Mouse (Mus musculus): ENCODE measurements around the gene Luc7l2. TPM values are rescaled to one million over a fixed set of nuclear protein-coding genes. Genes with fewer than 3 reads are reported as not detected.

Luc7l2 gene
- total and polyA plus RNA-seq, 2 experiments from 2014 or later = 23.4 to 41.0 TPM

DNA sequence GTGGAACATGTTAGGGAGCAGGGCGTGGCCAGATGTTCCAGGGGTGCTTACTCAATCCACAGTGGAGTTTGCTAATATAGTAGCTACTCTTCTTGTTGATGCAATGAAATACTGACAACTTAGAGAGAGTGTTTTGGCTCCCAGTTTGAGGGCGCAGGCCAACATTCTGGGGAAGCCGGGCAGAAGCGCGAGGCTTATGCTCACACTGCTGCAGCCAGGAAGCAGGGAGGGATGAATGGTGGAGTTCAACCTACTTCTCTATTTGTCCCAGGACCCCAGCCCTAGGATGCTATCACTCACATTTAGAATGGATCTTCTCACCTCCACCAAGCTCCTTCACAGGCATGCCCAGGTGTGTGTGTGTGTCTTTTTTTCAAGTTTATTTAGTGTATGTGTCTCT lies 75.0 kb downstream of the Luc7l2 start:
- no peak overlapping the region for H3K9ac ChIP-seq (replicated peaks; ENCODE audit: low read depth, low read length)
- H3K4me2 ChIP-seq (ENCODE audit: low read depth, low read length) = no peak overlapping the region
- 0 out of 2 replicates have a peak, but pooled peaks cover 8% of the 10 kb centered on the region for H3K36me3 ChIP-seq (replicated peaks; ENCODE audit: control insufficient read depth, insufficient read depth, low read length)
- H3K27me3 ChIP-seq (ENCODE audit: control insufficient read depth, insufficient read depth, low read length) = no peaks in the 10 kb centered on the region
- H3K4me3 ChIP-seq (ENCODE audit: low read depth, low read length) = no peak overlapping the region
- 94% methylated on average over 5 of the region's 5 CpGs for WGBS
- H3K9me3 ChIP-seq (replicated peaks; ENCODE audit: control insufficient read depth, low read length) = no peaks in the 10 kb centered on the region
- H3K27ac ChIP-seq (ENCODE audit: low read depth) = no peak overlapping the region
- DNase-seq (ENCODE audit: low spot score) (no peak), ATAC-seq (ENCODE audit: insufficient read depth, low read depth) (no peak)
- TF ChIP-seq EP300 (IDR thresholded peaks at IDR 0.05; ENCODE audit: low read depth) (no peak), CTCF (IDR thresholded peaks at IDR 0.05; ENCODE audit: low read depth) (no peak)
- peaks cover 23% of the 10 kb centered on the region for H3K4me1 ChIP-seq (ENCODE audit: control insufficient read depth, insufficient read depth)

DNA sequence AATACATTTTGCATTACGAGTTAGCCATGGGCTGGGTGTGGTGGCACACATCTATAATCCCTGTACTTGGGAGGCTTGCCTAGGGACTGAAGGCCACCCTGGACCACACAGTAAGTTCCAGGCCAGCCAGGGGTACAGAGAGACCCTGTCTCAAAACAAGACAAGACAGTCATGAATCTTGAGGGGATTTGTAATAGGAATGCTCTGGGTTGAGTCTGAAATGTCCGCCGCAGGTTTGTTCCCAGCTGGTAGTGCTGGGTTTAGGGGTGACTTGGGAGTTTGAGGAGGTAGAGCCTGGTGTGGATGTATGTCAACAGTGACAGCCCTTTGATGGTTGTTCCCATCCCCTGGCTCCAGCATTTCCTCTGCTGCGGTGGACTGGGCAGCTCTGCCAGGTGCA lies 75.9 kb downstream of the Luc7l2 start:
- TF ChIP-seq CTCF (IDR thresholded peaks at IDR 0.05; ENCODE audit: low read depth) = no peak
- TF ChIP-seq EP300 (IDR thresholded peaks at IDR 0.05; ENCODE audit: low read depth) = no peak
- peaks cover 23% of the 10 kb centered on the region for H3K4me1 ChIP-seq (ENCODE audit: control insufficient read depth, insufficient read depth)
- H3K9me3 ChIP-seq (replicated peaks; ENCODE audit: control insufficient read depth, low read length) = no peaks in the 10 kb centered on the region
- 0 out of 2 replicates have a peak, but pooled peaks cover 8% of the 10 kb centered on the region for H3K36me3 ChIP-seq (replicated peaks; ENCODE audit: control insufficient read depth, insufficient read depth, low read length)
- no peak overlapping the region for H3K4me2 ChIP-seq (ENCODE audit: low read depth, low read length)
- DNase-seq (ENCODE audit: low spot score) (no peak), ATAC-seq (ENCODE audit: insufficient read depth, low read depth) (no peak)
- H3K27me3 ChIP-seq (ENCODE audit: control insufficient read depth, insufficient read depth, low read length) = no peaks in the 10 kb centered on the region
- no peak overlapping the region for H3K9ac ChIP-seq (replicated peaks; ENCODE audit: low read depth, low read length)
- H3K27ac ChIP-seq (ENCODE audit: low read depth) = no peak overlapping the region
- 85% methylated on average over 4 of the region's 4 CpGs for WGBS
- H3K4me3 ChIP-seq (ENCODE audit: low read depth, low read length) = no peak overlapping the region

DNA sequence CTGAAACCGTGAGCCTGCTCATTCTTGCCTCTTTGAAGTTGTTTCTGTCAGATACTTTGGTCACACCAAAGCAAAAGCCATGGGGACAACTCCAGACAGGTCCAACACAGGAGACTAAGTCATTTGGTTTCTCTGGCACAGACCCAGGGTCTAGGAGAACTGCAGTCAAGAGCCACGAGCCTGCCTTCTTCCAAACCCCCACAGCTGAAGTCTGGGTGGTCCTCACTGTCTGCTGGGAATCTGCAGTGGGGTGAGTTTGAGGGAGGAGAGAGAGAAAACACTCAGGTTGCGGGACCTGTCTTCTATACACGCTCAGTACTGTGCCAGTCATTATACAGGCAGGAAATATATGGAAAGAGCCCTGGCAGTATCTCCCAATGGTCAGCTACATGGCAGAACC lies 76.4 kb downstream of the Luc7l2 start:
- H3K4me2 ChIP-seq (ENCODE audit: low read depth, low read length) = no peak overlapping the region
- no peak overlapping the region for H3K4me3 ChIP-seq (ENCODE audit: low read depth, low read length)
- no peak overlapping the region for H3K9ac ChIP-seq (replicated peaks; ENCODE audit: low read depth, low read length)
- ATAC-seq (ENCODE audit: insufficient read depth, low read depth) (no peak), DNase-seq (ENCODE audit: low spot score) (no peak)
- TF ChIP-seq EP300 (IDR thresholded peaks at IDR 0.05; ENCODE audit: low read depth) (no peak), CTCF (IDR thresholded peaks at IDR 0.05; ENCODE audit: low read depth) (no peak)
- H3K27ac ChIP-seq (ENCODE audit: low read depth) = no peak overlapping the region
- H3K36me3 ChIP-seq (replicated peaks; ENCODE audit: control insufficient read depth, insufficient read depth, low read length) = 0 out of 2 replicates have a peak, but pooled peaks cover 8% of the 10 kb centered on the region
- 77% methylated on average over 4 of the region's 4 CpGs for WGBS
- no peaks in the 10 kb centered on the region for H3K9me3 ChIP-seq (replicated peaks; ENCODE audit: control insufficient read depth, low read length)
- H3K4me1 ChIP-seq (ENCODE audit: control insufficient read depth, insufficient read depth) = peaks cover 23% of the 10 kb centered on the region
- H3K27me3 ChIP-seq (ENCODE audit: control insufficient read depth, insufficient read depth, low read length) = no peaks in the 10 kb centered on the region

DNA sequence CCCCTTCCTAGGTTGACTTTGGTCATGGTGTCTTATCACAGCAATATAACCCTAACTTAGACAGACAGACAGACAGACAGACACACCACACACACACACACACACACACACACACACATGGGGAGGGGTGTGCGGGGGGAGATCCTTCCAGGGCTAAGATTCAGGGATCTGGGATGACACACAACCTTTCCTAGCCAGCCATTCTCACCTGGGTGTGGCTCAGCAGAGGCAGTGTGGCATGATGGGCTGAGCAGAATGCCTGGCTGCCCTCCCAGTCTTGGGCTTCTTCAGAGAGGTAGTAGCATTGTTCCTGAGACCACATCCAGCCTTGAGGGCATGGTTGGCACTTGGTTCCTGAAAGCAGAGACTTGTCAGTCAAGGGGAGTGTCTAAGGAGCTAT lies 78.4 kb downstream of the Luc7l2 start:
- no peak overlapping the region for H3K27ac ChIP-seq (ENCODE audit: low read depth)
- no peak for ATAC-seq (ENCODE audit: insufficient read depth, low read depth)
- H3K4me1 ChIP-seq (ENCODE audit: control insufficient read depth, insufficient read depth) = peaks cover 5% of the 10 kb centered on the region; the same call in 1 of the 2 replicates
- 88% methylated on average over 1 of the region's 1 CpGs for WGBS
- TF ChIP-seq CTCF (IDR thresholded peaks at IDR 0.05; ENCODE audit: low read depth) (no peak), EP300 (IDR thresholded peaks at IDR 0.05; ENCODE audit: low read depth) (no peak)
- H3K9me3 ChIP-seq (replicated peaks; ENCODE audit: control insufficient read depth, low read length) = no peaks in the 10 kb centered on the region
- H3K4me2 ChIP-seq (ENCODE audit: low read depth, low read length) = no peak overlapping the region
- peaks cover 5% of the 10 kb centered on the region for H3K27me3 ChIP-seq (ENCODE audit: control insufficient read depth, insufficient read depth, low read length)
- H3K9ac ChIP-seq (replicated peaks; ENCODE audit: low read depth, low read length) = no peak overlapping the region
- no peak overlapping the region for H3K4me3 ChIP-seq (ENCODE audit: low read depth, low read length)
- H3K36me3 ChIP-seq (replicated peaks; ENCODE audit: control insufficient read depth, insufficient read depth, low read length) = 0 out of 2 replicates have a peak, but pooled peaks cover 8% of the 10 kb centered on the region
- no peak for DNase-seq (ENCODE audit: low spot score)

DNA sequence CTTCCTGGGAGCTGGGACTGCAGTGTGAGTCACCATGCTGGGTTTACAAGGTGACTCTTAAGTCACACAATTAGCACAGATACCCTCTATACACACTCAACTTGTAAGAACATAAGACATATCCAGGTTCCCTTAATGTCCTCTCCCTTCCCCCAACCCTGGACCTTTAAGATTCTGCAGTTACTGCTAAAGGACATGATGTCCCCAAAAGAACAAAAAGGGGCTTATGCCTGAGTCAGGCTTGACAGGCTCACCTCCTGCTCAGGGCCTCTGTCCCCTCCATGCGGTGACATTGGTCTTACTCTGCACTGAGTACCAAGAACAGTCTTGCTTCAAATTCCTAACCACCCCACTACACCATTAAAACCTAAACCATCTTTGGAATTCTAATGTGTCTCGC lies 81.7 kb downstream of the Luc7l2 start:
- Histone ChIP-seq H3K9ac (replicated peaks; ENCODE audit: low read depth, low read length) (no peak overlapping the region), H3K9me3 (replicated peaks; ENCODE audit: control insufficient read depth, low read length) (no peaks in the 10 kb centered on the region), H3K4me1 (ENCODE audit: control insufficient read depth, insufficient read depth) (0 out of 2 replicates have a peak, but pooled peaks cover 8% of the 10 kb centered on the region), H3K27me3 (ENCODE audit: control insufficient read depth, insufficient read depth, low read length) (peaks cover 35% of the 10 kb centered on the region), H3K4me2 (ENCODE audit: low read depth, low read length) (no peak overlapping the region), H3K27ac (ENCODE audit: low read depth) (no peak overlapping the region), H3K36me3 (replicated peaks; ENCODE audit: control insufficient read depth, insufficient read depth, low read length) (0 out of 2 replicates have a peak, but pooled peaks cover 3% of the 10 kb centered on the region), H3K4me3 (ENCODE audit: low read depth, low read length) (no peak overlapping the region)
- WGBS = 92% methylated on average over 2 of the region's 2 CpGs
- TF ChIP-seq CTCF (IDR thresholded peaks at IDR 0.05; ENCODE audit: low read depth) (no peak), EP300 (IDR thresholded peaks at IDR 0.05; ENCODE audit: low read depth) (no peak)
- DNase-seq (ENCODE audit: low spot score) (no peak), ATAC-seq (ENCODE audit: insufficient read depth, low read depth) (no peak)

DNA sequence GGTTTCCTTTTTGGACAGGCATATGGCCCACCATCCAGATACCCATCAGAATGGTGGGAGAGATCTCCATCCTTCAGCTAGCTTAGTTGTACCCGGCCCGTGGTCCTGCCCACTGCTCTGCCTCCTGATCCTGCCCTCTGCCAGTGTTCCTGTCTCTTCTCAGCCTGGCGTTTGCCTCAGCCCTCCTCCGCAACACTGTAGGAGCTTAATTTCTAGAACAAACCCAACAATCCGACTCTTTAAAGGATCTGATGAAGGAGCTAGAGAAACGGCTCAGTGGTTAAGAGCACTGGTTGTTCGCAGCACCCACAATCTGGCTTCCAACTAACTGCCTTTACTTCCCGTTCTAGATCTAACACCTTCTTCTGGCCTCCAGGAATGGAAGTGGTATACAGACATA lies 83.3 kb downstream of the Luc7l2 start:
- no peak for ATAC-seq (ENCODE audit: insufficient read depth, low read depth)
- Histone ChIP-seq H3K27me3 (ENCODE audit: control insufficient read depth, insufficient read depth, low read length) (peaks cover 49% of the 10 kb centered on the region), H3K9me3 (replicated peaks; ENCODE audit: control insufficient read depth, low read length) (no peaks in the 10 kb centered on the region), H3K4me1 (ENCODE audit: control insufficient read depth, insufficient read depth) (0 out of 2 replicates have a peak, but pooled peaks cover 8% of the 10 kb centered on the region), H3K4me2 (ENCODE audit: low read depth, low read length) (no peak overlapping the region), H3K36me3 (replicated peaks; ENCODE audit: control insufficient read depth, insufficient read depth, low read length) (no peaks in the 10 kb centered on the region), H3K9ac (replicated peaks; ENCODE audit: low read depth, low read length) (no peak overlapping the region), H3K4me3 (ENCODE audit: low read depth, low read length) (no peak overlapping the region), H3K27ac (ENCODE audit: low read depth) (no peak overlapping the region)
- TF ChIP-seq EP300 (IDR thresholded peaks at IDR 0.05; ENCODE audit: low read depth) = no peak
- no peak for TF ChIP-seq CTCF (IDR thresholded peaks at IDR 0.05; ENCODE audit: low read depth)
- 91% methylated on average over 8 of the region's 8 CpGs for WGBS
- no peak for DNase-seq (ENCODE audit: low spot score)

Measured in heart, postnatal 0 days (tissue).